Mouse (Mus musculus) MEL (cell line): ENCODE measurements around the gene Mecom.

Experiments
- POLR2A ChIP-seq, 2 experiments: IDR thresholded peaks; 2 replicates each; pipeline ENCODE4 v1.6.1; 2011 to 2012; ENCODE audit warnings: low read length in 2 of 2, mild to moderate bottlenecking in 2 of 2, control low read depth in 1 of 2, improper control_type of control experiment in 1 of 2, low read depth in 1 of 2, moderate library complexity in 1 of 2; ENCODE audit not compliant: control insufficient read depth in 1 of 2, insufficient read depth in 1 of 2, poor library complexity in 1 of 2
- USF1 ChIP-seq: IDR thresholded peaks from 2 replicates; pipeline ENCODE4 v1.6.1; 2014; ENCODE audit warnings: low read depth, mild to moderate bottlenecking, inconsistent platforms, low read length, improper control_type of control experiment, moderate library complexity

GRCm38 (mm10) chr3:30118594-30119297, 429.1 kb downstream of the Mecom start:
- no peak for TF ChIP-seq POLR2A (IDR thresholded peaks at IDR 0.05; ENCODE audit: control insufficient read depth in 1 of 2, insufficient read depth in 1 of 2, low read depth in 1 of 2, low read length in 2 of 2, poor library complexity in 1 of 2)
- no peak for TF ChIP-seq USF1
